Mouse (Mus musculus) heart, embryonic 12.5 days (tissue): ENCODE results near the gene Zfp420. TPM values are rescaled to one million over a fixed set of nuclear protein-coding genes. Genes with fewer than 3 reads are reported as not detected.
A peak's percentile ranks its signal among the peaks of the same experiment; 100 is the strongest.
"Not testable (repeated sequence)": the region's sequence is repeated elsewhere in the genome, so short reads cannot be mapped to it uniquely, and the experiment has no call there.

Experiments used
- ATAC-seq: fragments of 200-750 bp; cut with Nextera tagmentation; 2 replicates; pipeline ENCODE4 v1.8.0; 2017; ENCODE audit warnings: moderate TSS enrichment, moderate library complexity; ENCODE audit not compliant: insufficient number of reproducible peaks, low FRiP score
- H3K27ac ChIP-seq: fragments of 300-500 bp; sonication (generic); 2 replicates; pipeline ENCODE4 v1.5.1; 2016; ENCODE audit warnings: mild to moderate bottlenecking, moderate library complexity; ENCODE audit not compliant: poor library complexity, severe bottlenecking
- H3K27me3 ChIP-seq: fragments of 300-500 bp; sonication (generic); replicated peaks from 2 replicates; pipeline ENCODE4 v1.6.1; 2016; ENCODE audit warnings: mild to moderate bottlenecking, moderate library complexity
- H3K36me3 ChIP-seq: fragments of 300-500 bp; sonication (generic); 2 replicates; pipeline ENCODE4 v1.6.1; 2016; ENCODE audit warnings: mild to moderate bottlenecking, moderate library complexity
- H3K4me1 ChIP-seq: fragments of 300-500 bp; sonication (generic); replicated peaks from 2 replicates; pipeline ENCODE4 v1.6.1; 2016; ENCODE audit warnings: mild to moderate bottlenecking
- H3K4me2 ChIP-seq: fragments of 300-500 bp; sonication (generic); 2 replicates; pipeline ENCODE4 v1.6.1; 2016; ENCODE audit warnings: mild to moderate bottlenecking, moderate library complexity
- H3K4me3 ChIP-seq: fragments of 300-500 bp; sonication (generic); 2 replicates; pipeline ENCODE4 v1.5.1; 2016; ENCODE audit warnings: mild to moderate bottlenecking
- H3K9ac ChIP-seq: fragments of 300-500 bp; sonication (generic); 2 replicates; pipeline ENCODE4 v1.6.1; 2016; ENCODE audit warnings: mild to moderate bottlenecking, moderate library complexity
- H3K9me3 ChIP-seq: fragments of 300-500 bp; sonication (generic); replicated peaks from 2 replicates; pipeline ENCODE4 v1.6.1; 2016; ENCODE audit warnings: mild to moderate bottlenecking, moderate library complexity
- WGBS: fragments of 180-500 bp; shearing (Covaris S2); methylation state at CpG from one replicate; pipeline ENCODE4 v1.1.7; 2016; 5-methylcytosine and 5-hydroxymethylcytosine counted together
- polyA plus RNA-seq: library from polyadenylated mRNA; unstranded; fragments of >200 nt; fragmentation: Nextera tagmentation; extraction: Ambion mirVana; gene quantifications from 2 replicates; pipeline ENCODE4 v1.2.1, GENCODE M21; 2016

The Zfp420 gene
- polyA plus RNA-seq, 1 experiment from 2014 or later, result 4.4 TPM

DNA sequence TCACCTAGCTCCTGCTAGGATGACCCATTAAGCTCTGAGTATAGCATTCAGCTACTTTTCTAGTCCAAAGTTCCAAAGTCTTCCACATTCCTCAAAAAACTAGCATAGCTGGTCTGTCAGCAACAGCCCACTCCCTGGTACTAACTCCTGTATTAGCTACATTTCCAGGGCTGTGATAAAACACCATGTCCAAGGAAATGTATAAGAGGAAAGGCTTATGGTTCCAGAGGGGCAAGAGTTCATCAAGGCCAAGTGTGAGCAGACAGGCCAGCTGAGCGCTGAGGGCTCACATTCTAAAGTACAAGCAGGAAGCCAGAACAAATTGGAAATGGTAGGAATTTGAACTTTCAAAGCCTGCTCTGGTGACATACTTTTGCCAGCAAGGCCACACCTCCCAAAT is 17.7 kb upstream of the Zfp420 start:
- H3K9me3 ChIP-seq, result no peaks in the 10 kb centered on the region
- H3K36me3 ChIP-seq, result peaks cover 30% of the 10 kb centered on the region
- ATAC-seq, result no peak
- H3K27me3 ChIP-seq, result no peaks in the 10 kb centered on the region
- H3K4me1 ChIP-seq, result no peaks in the 10 kb centered on the region
- 81% methylated on average over 1 of the region's 1 CpGs for WGBS
- H3K4me2 ChIP-seq, result no peak overlapping the region
- no peak overlapping the region for H3K4me3 ChIP-seq
- no peak overlapping the region for H3K9ac ChIP-seq
- no peak overlapping the region for H3K27ac ChIP-seq

DNA sequence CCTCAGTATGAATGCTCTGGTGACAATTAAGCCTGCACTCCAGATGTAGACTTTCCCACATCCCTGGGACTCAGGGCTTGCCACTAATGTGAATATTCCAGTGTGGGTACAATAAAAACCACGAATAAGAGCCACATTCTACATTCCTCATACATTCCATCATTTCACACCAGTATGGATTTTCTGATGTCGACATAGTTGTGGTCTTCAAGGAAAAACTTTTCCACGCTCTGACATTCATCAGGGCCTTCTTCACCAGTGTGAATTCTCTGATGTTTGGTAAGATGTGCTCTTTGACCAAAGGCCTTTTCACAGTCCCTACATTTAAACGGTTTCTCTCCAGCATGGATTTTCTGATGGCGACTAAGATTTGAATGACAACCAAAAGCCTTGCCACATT is 15.2 kb upstream of the Zfp420 start:
- H3K9ac ChIP-seq, result no peak overlapping the region
- H3K4me2 ChIP-seq, result no peak overlapping the region
- no peaks in the 10 kb centered on the region for H3K4me1 ChIP-seq
- H3K27ac ChIP-seq, result no peak overlapping the region
- peaks cover 36% of the 10 kb centered on the region for H3K36me3 ChIP-seq
- H3K27me3 ChIP-seq, result no peaks in the 10 kb centered on the region
- ATAC-seq, result no peak
- H3K4me3 ChIP-seq, result no peak overlapping the region
- H3K9me3 ChIP-seq, result no peaks in the 10 kb centered on the region
- WGBS, result 85% methylated on average over 5 of the region's 5 CpGs

- WGBS, result 50% methylated on average over 9 of the region's 9 CpGs
Measured at GRCm38 (mm10) chr7:29852831-29853218, 7.0 kb upstream of the Zfp420 start.

GRCm38 (mm10) chr7:29853219-29853842 is 6.4 kb upstream of the Zfp420 start, which contains the start of gene Zfp940:
Gene Zfp940 (minus strand): TSS chr7:29853669.
- peaks cover 7% of the 10 kb centered on the region; the same call in 1 of the 2 replicates for H3K9me3 ChIP-seq
- peak within 1 kb of the TSS; percentile 65 for H3K9ac ChIP-seq
- 2% methylated on average over 21 of the region's 21 CpGs for WGBS
- H3K4me2 ChIP-seq, result peak within 1 kb of the TSS; percentile 92
- peaks cover 5% of the 10 kb centered on the region; the same call in 1 of the 2 replicates for H3K4me1 ChIP-seq
- peak; percentile 96 for ATAC-seq
- H3K27ac ChIP-seq, result peak within 1 kb of the TSS; percentile 41; the same call in 1 of the 2 replicates
- no peaks in the 10 kb centered on the region for H3K27me3 ChIP-seq
- peaks cover 13% of the 10 kb centered on the region; the same call in 1 of the 2 replicates for H3K36me3 ChIP-seq
- H3K4me3 ChIP-seq, result peak within 1 kb of the TSS; percentile 66

More at GRCm38 (mm10) chr7:29852831-29853218, 7.0 kb upstream of the Zfp420 start:
- ATAC-seq, result no peak
- H3K4me2 ChIP-seq, result peak overlapping the region; percentile 92
- peak overlapping the region; percentile 66 for H3K4me3 ChIP-seq
- H3K36me3 ChIP-seq, result peaks cover 14% of the 10 kb centered on the region; the same call in 1 of the 2 replicates
- peaks cover 5% of the 10 kb centered on the region; the same call in 1 of the 2 replicates for H3K4me1 ChIP-seq
- 0 out of 2 replicates have a peak, but pooled peaks cover 6% of the 10 kb centered on the region for H3K9me3 ChIP-seq
- H3K27ac ChIP-seq, result no peak overlapping the region
- H3K9ac ChIP-seq, result peak overlapping the region; percentile 65
- no peaks in the 10 kb centered on the region for H3K27me3 ChIP-seq

GRCm38 (mm10) chr7:29861660-29862059 is 1.9 kb downstream of the Zfp420 start:
- Histone ChIP-seq H3K4me2 (no peak overlapping the region), H3K36me3 (peaks cover 7% of the 10 kb centered on the region; the same call in 1 of the 2 replicates), H3K4me3 (no peak overlapping the region), H3K27me3 (no peaks in the 10 kb centered on the region), H3K9me3 (peaks cover 6% of the 10 kb centered on the region; the same call in 1 of the 2 replicates), H3K4me1 (peaks cover 6% of the 10 kb centered on the region), H3K27ac (no peak overlapping the region), H3K9ac (no peak overlapping the region)
- WGBS, result 88% methylated on average over 7 of the region's 7 CpGs
- no peak for ATAC-seq

- Histone ChIP-seq H3K4me2 (no peak overlapping the region), H3K27ac (no peak overlapping the region), H3K9ac (no peak overlapping the region), H3K4me1 (no peaks in the 10 kb centered on the region), H3K36me3 (peaks cover 48% of the 10 kb centered on the region), H3K27me3 (no peaks in the 10 kb centered on the region), H3K9me3 (peaks cover 49% of the 10 kb centered on the region), H3K4me3 (no peak overlapping the region)
- 87% methylated on average over 10 of the region's 10 CpGs for WGBS
- ATAC-seq, result no peak
Measured at GRCm38 (mm10) chr7:29874256-29874655, 14.5 kb downstream of the Zfp420 start.

GRCm38 (mm10) chr7:29877561-29877960 is 17.8 kb downstream of the Zfp420 start:
- H3K4me1 ChIP-seq, H3K9ac ChIP-seq, H3K4me2 ChIP-seq, ATAC-seq, H3K27ac ChIP-seq, H3K27me3 ChIP-seq, H3K4me3 ChIP-seq: not testable (repeated sequence)
- Histone ChIP-seq H3K36me3 (peaks cover 39% of the 10 kb centered on the region), H3K9me3 (peaks cover 33% of the 10 kb centered on the region)
- 83% methylated on average over 9 of the region's 9 CpGs for WGBS

GRCm38 (mm10) chr7:29880056-29880455 is 20.3 kb downstream of the Zfp420 start:
- Histone ChIP-seq H3K9me3 (peaks cover 40% of the 10 kb centered on the region), H3K27me3 (no peaks in the 10 kb centered on the region), H3K4me2 (no peak overlapping the region), H3K9ac (no peak overlapping the region), H3K4me1 (no peaks in the 10 kb centered on the region), H3K36me3 (peaks cover 24% of the 10 kb centered on the region), H3K4me3 (no peak overlapping the region), H3K27ac (no peak overlapping the region)
- 79% methylated on average over 7 of the region's 7 CpGs for WGBS
- ATAC-seq, result no peak

GRCm38 (mm10) chr7:29880916-29881315 is 21.1 kb downstream of the Zfp420 start:
- peaks cover 40% of the 10 kb centered on the region for H3K9me3 ChIP-seq
- H3K9ac ChIP-seq, result no peak overlapping the region
- no peak overlapping the region for H3K4me3 ChIP-seq
- no peaks in the 10 kb centered on the region for H3K27me3 ChIP-seq
- no peaks in the 10 kb centered on the region for H3K4me1 ChIP-seq
- H3K36me3 ChIP-seq, result peaks cover 16% of the 10 kb centered on the region
- no peak overlapping the region for H3K27ac ChIP-seq
- ATAC-seq, result no peak
- no peak overlapping the region for H3K4me2 ChIP-seq
- 82% methylated on average over 7 of the region's 7 CpGs for WGBS

DNA sequence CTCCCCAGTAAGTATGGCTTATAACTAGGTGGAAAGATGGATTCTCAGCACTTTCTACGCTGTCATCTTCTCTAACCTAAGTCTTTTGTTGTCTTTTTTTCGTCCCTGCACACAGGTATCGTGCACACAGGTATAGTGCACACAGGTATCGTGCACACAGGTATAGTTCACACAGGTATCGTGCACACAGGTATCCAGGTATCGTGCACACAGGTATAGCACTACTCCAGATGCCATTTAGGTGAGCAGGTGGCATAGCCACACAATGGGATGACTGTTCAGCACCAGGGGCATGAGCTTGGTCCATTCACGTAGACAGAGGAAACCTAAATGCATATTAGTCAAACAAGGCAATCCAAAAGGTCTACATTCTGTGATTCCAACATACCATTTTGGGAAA is 30.7 kb downstream of the Zfp420 start:
- peaks cover 75% of the 10 kb centered on the region for H3K9me3 ChIP-seq
- 92% methylated on average over 7 of the region's 7 CpGs for WGBS
- no peak overlapping the region for H3K27ac ChIP-seq
- no peak overlapping the region for H3K9ac ChIP-seq
- H3K4me2 ChIP-seq, result no peak overlapping the region
- no peak overlapping the region for H3K4me3 ChIP-seq
- H3K27me3 ChIP-seq, result no peaks in the 10 kb centered on the region
- ATAC-seq, result no peak
- H3K4me1 ChIP-seq, result no peaks in the 10 kb centered on the region
- peaks cover 53% of the 10 kb centered on the region for H3K36me3 ChIP-seq

DNA sequence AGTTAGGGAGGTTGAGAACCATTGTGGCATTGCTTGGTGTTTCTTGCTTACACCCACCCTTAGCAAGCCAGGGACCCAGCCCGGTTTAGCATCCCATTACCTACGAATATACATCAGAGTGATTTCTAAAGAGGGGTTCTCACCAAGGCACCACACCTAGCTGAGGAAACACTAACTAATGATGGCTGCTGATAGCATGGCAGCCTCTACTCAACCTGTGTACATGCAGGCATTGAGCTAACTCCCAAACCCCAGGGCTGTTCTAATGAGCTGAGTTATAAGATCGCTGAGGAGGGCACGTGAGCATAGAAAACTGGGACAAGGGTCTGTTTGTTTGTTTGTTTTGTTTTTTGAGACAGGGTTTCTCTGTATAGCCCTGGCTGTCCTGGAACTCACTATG is 33.0 kb downstream of the Zfp420 start:
- Histone ChIP-seq H3K4me3 (no peak overlapping the region), H3K4me1 (no peaks in the 10 kb centered on the region), H3K36me3 (peaks cover 74% of the 10 kb centered on the region), H3K27ac (no peak overlapping the region), H3K4me2 (no peak overlapping the region), H3K9me3 (peaks cover 60% of the 10 kb centered on the region), H3K9ac (no peak overlapping the region), H3K27me3 (no peaks in the 10 kb centered on the region)
- 92% methylated on average over 4 of the region's 4 CpGs for WGBS
- no peak for ATAC-seq

DNA sequence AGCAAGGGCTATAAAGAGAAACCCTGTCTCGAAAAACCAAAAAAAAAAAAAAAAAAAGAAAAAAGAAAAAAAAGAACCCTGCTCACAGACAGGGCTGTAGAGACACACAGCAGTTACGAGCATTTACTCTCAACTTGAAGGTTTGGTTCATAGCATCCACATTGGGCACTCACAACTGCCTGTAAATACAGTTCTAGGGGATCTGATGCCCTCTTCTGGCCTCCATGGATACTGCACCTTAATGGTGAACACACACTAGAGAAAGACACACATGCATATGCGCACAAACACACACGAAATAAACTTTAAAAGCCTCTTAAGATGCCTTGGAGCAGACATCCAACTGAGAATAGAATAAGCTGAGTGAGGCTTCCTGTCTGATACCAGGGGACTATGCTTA is 38.6 kb downstream of the Zfp420 start:
- WGBS, result 92% methylated on average over 4 of the region's 4 CpGs
- peaks cover 31% of the 10 kb centered on the region for H3K9me3 ChIP-seq
- peaks cover 91% of the 10 kb centered on the region for H3K36me3 ChIP-seq
- no peaks in the 10 kb centered on the region for H3K27me3 ChIP-seq
- H3K4me3 ChIP-seq, result no peak overlapping the region
- H3K4me1 ChIP-seq, result no peaks in the 10 kb centered on the region
- no peak overlapping the region for H3K9ac ChIP-seq
- ATAC-seq, result no peak
- no peak overlapping the region for H3K4me2 ChIP-seq
- H3K27ac ChIP-seq, result no peak overlapping the region
